Mouse (Mus musculus): ENCODE measurements around the gene Nucb1.

- TF ChIP-seq CTCF (IDR thresholded peaks at IDR 0.05; ENCODE audit: control insufficient read depth, insufficient read depth, insufficient read length) (no peak), MAX (IDR thresholded peaks at IDR 0.05) (no peak), USF1 (IDR thresholded peaks at IDR 0.05; ENCODE audit: low read depth) (no peak), FOSL1 (IDR thresholded peaks at IDR 0.05; ENCODE audit: insufficient read depth, low read length, poor library complexity, severe bottlenecking) (no peak), CEBPB (IDR thresholded peaks at IDR 0.05; ENCODE audit: low read depth) (no peak), MYOG (IDR thresholded peaks at IDR 0.05; ENCODE audit: control insufficient read depth, extremely low read depth, insufficient read length) (no peak)
Observed at GRCm38 (mm10) chr7:45494548-45494947, 15.7 kb downstream of the Nucb1 start.
